Mouse (Mus musculus): ENCODE data around the gene Ryr2. TPM values are rescaled to one million over a fixed set of nuclear protein-coding genes. Genes with fewer than 3 reads are reported as not detected.

Gene Ryr2
- total RNA-seq, 1 experiment from 2014 or later, result 19.6 TPM

DNA sequence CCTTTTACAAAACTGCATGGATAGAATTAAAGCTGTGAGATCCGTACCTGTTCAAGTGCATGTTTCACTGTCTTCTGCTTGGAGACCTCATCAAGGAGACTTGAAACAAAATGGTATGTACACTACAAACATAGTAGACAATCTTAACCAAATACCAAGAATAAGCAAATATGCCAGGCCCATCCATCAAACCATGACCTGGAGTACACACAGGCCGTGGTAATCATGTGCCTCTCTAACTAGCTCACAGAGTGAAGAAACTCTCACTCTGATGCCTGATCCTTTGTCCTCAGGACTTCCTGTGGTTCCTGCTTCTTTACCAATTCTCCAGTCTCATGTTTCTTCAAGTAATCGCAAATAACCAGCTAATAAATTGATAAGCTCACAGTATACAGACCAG lies 570.9 kb downstream of the Ryr2 start:
- DNase-seq, result no peak

DNA sequence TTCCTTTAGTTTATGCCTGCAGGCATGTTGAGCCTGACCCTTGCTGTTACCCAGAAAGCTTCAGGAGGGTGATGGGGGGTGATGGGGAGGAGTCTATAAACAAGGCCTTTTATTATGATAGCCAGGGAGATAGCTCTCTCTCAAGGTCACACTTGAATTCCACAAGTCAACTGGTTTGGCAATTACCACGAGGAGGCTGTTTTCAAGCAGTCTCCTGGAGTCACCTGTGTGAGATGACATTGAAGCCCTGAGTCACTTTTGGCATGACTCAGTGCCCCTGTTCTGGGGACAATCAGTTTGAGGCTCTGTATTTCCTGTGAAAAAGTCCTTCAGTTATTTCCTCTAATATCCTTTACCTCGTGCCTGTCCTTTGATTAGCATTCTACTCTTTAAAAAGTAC lies 573.5 kb downstream of the Ryr2 start:
- no peak for DNase-seq

DNA sequence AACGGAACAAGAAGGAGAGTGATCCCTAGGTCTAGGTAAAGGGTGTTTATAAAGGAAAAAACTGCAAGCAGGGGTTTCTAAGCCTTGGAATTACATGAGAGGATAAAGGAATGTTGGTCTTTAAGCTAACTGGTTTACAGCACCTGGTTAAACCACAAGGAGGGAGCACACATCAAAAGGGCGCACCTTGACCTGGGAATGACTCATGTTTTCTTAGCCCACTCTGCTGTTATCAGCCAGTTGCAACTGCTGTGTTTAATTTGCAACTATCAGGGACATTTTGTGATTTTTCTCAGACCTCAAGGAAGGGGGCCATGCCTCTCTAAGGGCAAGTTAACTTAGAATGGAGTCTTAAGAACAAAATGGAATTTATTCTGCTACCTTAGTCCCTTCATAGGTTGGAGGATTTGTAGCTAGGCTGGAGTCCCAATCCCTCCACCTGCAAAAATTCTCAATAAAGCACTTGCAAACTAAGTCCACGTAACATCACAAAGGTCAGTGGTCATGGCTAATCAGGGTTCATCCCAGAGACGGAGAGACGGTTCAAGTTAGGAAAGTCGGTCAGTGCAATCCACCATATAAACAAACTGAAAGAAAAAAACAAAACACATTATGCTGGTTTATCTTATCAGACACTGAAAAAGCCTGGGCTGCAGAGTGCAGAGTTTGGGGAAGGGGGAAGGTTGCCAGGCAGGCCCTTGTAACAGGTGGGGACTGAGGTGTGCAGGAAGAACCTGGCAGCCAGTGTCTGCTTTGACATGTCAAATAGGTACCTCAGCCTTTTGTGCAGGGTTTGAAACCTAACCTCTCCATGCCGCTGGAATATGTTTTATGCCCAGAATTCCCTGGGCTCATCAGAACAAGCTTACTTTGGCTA lies 574.5 kb downstream of the Ryr2 start:
- DNase-seq, result no peak

DNA sequence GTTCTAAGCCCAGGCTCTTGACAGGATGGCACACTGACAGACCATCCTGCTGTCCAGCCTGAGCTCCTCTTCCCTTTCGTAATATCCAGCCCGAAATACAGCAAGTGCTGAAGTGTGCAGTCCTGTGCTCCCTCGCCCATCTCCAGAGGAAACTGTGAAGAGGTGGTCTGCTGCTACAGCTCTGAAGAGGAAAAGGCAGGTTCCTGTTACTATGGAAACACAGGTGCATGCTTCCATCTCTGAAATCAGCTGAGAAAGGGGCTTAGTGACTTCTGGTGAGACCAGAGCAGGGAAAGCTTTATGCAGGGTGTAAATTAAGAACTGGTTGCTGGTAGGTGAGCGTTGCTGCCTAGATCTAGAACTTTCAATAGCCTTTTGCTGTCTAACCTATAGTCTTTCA lies 583.1 kb downstream of the Ryr2 start:
- no peak for DNase-seq

DNA sequence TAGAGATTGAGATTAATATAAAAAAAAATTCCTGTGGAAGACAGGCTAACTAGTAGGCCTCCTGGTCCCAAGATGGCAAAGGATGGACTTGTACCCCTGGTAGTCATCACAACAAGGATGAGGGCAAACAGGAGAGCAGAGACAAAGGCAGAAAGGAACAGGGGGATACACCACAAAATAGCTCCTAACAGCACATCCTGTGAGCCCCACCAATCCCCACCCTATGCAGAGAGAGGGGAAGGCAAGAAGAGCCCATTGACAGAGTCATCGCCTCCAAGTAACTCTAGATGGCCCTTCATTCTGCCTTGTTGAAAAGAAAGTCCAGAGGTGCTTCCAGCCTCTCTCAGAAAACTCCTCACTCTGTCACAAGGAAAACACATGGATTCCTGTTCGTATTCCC lies 586.0 kb downstream of the Ryr2 start:
- DNase-seq, result no peak

DNA sequence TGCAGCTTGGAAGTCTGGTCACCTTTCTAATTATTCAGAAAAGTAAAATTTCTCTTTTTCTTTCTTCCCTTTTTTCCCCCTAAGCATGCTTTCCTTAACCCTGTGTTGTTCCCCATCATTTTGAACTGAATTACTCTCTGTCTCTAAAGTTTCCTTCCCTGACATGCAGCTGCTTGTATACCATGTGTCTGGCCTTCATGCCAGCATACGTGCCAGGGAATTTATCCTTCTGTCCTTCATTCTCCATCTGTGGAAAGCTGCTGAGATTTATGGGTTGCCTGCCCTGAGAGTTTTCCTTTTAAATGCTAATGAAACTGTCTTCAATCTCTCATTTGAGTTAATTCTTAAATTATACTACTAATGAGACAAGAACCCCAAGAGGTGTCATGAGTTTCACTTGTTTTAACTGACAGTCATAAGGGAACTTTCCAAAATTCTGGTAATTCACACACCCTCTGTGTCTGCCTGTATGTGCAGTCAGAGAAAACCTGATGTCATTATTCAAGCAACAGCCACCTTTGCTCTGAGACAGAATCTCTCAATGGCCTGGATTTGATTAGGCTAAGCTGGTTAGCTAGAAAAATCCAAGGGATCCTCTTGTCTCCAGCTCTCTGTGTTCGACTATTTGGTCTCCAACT lies 595.1 kb downstream of the Ryr2 start:
- DNase-seq, result no peak

Other genes with a start within 250 kb of the Ryr2 start
- 21.4 and 26.1 TPM in 2 replicates for gene Mtr, start 151.2 kb upstream of the Ryr2 start, total RNA-seq (2021)
- gene Actn2, start 233.8 kb upstream of the Ryr2 start, total RNA-seq (2021), result 0.24 TPM in 1 of 2 replicates, not detected in the other

Measured in adrenal gland, postnatal 25 days (tissue).